Mouse (Mus musculus) common myeloid progenitor, adult 5-6 weeks (primary cell): ENCODE measurements around the gene Lrrc8e. TPM values are rescaled to one million over a fixed set of nuclear protein-coding genes. Genes with fewer than 3 reads are reported as not detected.

Source experiments
- total RNA-seq: library from RNA; stranded (forward); fragments of 200-1000, 187-1606 nt; gene quantifications from 2 replicates; pipeline ENCODE4 v1.2.3, GENCODE M21; 2017

Gene Lrrc8e
- total RNA-seq, 1 experiment from 2014 or later = not detected

Other genes with a start within 250 kb of the Lrrc8e start
- gene Cd209f, start 121.0 kb upstream of the Lrrc8e start, total RNA-seq = not detected in 2 replicates
- not detected in 2 replicates for gene Cd209g, start 92.7 kb upstream of the Lrrc8e start, total RNA-seq
- gene Evi5l, start 60.3 kb upstream of the Lrrc8e start, total RNA-seq = 11.1 and 12.1 TPM in 2 replicates
- 0.15 and 0.18 TPM in 2 replicates for gene Prr36, start 9.4 kb upstream of the Lrrc8e start, total RNA-seq
- 25.8 and 43.9 TPM in 2 replicates for gene Map2k7, start 11.9 kb downstream of the Lrrc8e start, total RNA-seq
- 0.10 TPM in 1 of 2 replicates, not detected in the other for gene Gm49320, start 12.0 kb downstream of the Lrrc8e start, total RNA-seq
- 1.5 TPM in 1 of 2 replicates, not detected in the other for gene Tgfbr3l, start 21.4 kb downstream of the Lrrc8e start, total RNA-seq
- 15.0 and 15.3 TPM in 2 replicates for gene Snapc2, start 26.3 kb downstream of the Lrrc8e start, total RNA-seq
- gene Ctxn1, start 32.4 kb downstream of the Lrrc8e start, total RNA-seq = 2.1 and 4.9 TPM in 2 replicates
- gene Timm44, start 49.1 kb downstream of the Lrrc8e start, total RNA-seq = 135 and 169 TPM in 2 replicates
- 9.4 and 16.7 TPM in 2 replicates for gene Ccl25, start 98.4 kb downstream of the Lrrc8e start, total RNA-seq
- 93.7 and 124 TPM in 2 replicates for gene Elavl1, start 98.6 kb downstream of the Lrrc8e start, total RNA-seq